Mouse (Mus musculus) testis, adult 2 months (tissue): ENCODE results near the gene Cep41. TPM values are rescaled to one million over a fixed set of nuclear protein-coding genes. Genes with fewer than 3 reads are reported as not detected.

Source experiments
- H3K27ac ChIP-seq: fragments of 200-500 bp; 2 replicates; pipeline ENCODE4 v1.5.1; 2012; ENCODE audit warnings: low read depth, low read length; ENCODE audit not compliant: control insufficient read depth, insufficient read depth
- H3K27me3 ChIP-seq: fragments of 200-500 bp; 2 replicates; pipeline ENCODE4 v1.6.1; 2012; ENCODE audit warnings: mild to moderate bottlenecking, low read length, moderate library complexity; ENCODE audit not compliant: control insufficient read depth, insufficient read depth
- H3K36me3 ChIP-seq: fragments of 200-500 bp; 2 replicates; pipeline ENCODE4 v1.6.1; 2012; ENCODE audit warnings: mild to moderate bottlenecking, low read length; ENCODE audit not compliant: control insufficient read depth, insufficient read depth
- H3K4me1 ChIP-seq: fragments of 200-500 bp; 2 replicates; pipeline ENCODE4 v1.6.1; 2012; ENCODE audit warnings: low read length; ENCODE audit not compliant: control insufficient read depth, insufficient read depth
- H3K4me3 ChIP-seq: fragments of 200-500 bp; 2 replicates; pipeline ENCODE4 v1.5.1; 2012; ENCODE audit warnings: low read depth, mild to moderate bottlenecking, low read length, moderate library complexity, mixed read lengths; ENCODE audit not compliant: control insufficient read depth
- CTCF ChIP-seq: fragments of 200-500 bp; IDR thresholded peaks from 2 replicates; pipeline ENCODE4 v1.5.1; 2012; ENCODE audit warnings: low read depth, mild to moderate bottlenecking, inconsistent platforms, low read length, moderate library complexity; ENCODE audit not compliant: control insufficient read depth, insufficient read depth, insufficient replicate concordance
- POLR2A ChIP-seq: fragments of 200-500 bp; IDR thresholded peaks from 2 replicates; pipeline ENCODE4 v1.6.1; 2012; ENCODE audit warnings: low read depth, mild to moderate bottlenecking, inconsistent platforms, low read length, moderate library complexity; ENCODE audit not compliant: control insufficient read depth
- polyA plus RNA-seq: library from polyadenylated mRNA; depleted of rRNA; stranded (reverse); fragments of >200 nt; gene quantifications from 2 replicates; pipeline ENCODE4 v1.2.3, GENCODE M21; 2012

Gene Cep41
- polyA plus RNA-seq, 1 experiment = 34.5 TPM

GRCm38 (mm10) chr6:30673764-30674561 lies 19.6 kb downstream of the Cep41 start:
- H3K4me3 ChIP-seq = no peak overlapping the region
- no peak for TF ChIP-seq CTCF
- TF ChIP-seq POLR2A = no peak

GRCm38 (mm10) chr6:30671696-30672095 lies 21.9 kb downstream of the Cep41 start:
- no peak overlapping the region for H3K27ac ChIP-seq
- H3K4me3 ChIP-seq = no peak overlapping the region
- TF ChIP-seq CTCF = no peak
- TF ChIP-seq POLR2A = no peak
- H3K4me1 ChIP-seq = no peaks in the 10 kb centered on the region
- no peaks in the 10 kb centered on the region for H3K27me3 ChIP-seq
- no peaks in the 10 kb centered on the region; the same call in 1 of the 2 replicates for H3K36me3 ChIP-seq

More at GRCm38 (mm10) chr6:30673764-30674561, 19.6 kb downstream of the Cep41 start:
- Histone ChIP-seq H3K4me1 (no peaks in the 10 kb centered on the region), H3K27ac (no peak overlapping the region), H3K36me3 (no peaks in the 10 kb centered on the region; the same call in 1 of the 2 replicates), H3K27me3 (no peaks in the 10 kb centered on the region)

GRCm38 (mm10) chr6:30667585-30667984 lies 26.0 kb downstream of the Cep41 start:
- H3K27ac ChIP-seq = no peak overlapping the region
- no peaks in the 10 kb centered on the region; the same call in 1 of the 2 replicates for H3K36me3 ChIP-seq
- TF ChIP-seq POLR2A = no peak
- H3K27me3 ChIP-seq = no peaks in the 10 kb centered on the region
- H3K4me1 ChIP-seq = no peaks in the 10 kb centered on the region
- H3K4me3 ChIP-seq = no peak overlapping the region

- Histone ChIP-seq H3K27ac (no peak overlapping the region), H3K36me3 (no peaks in the 10 kb centered on the region; the same call in 1 of the 2 replicates), H3K4me1 (no peaks in the 10 kb centered on the region), H3K4me3 (no peak overlapping the region), H3K27me3 (no peaks in the 10 kb centered on the region)
- no peak for TF ChIP-seq CTCF
- TF ChIP-seq POLR2A = no peak
Observed at GRCm38 (mm10) chr6:30666043-30666442, 27.5 kb downstream of the Cep41 start.

DNA sequence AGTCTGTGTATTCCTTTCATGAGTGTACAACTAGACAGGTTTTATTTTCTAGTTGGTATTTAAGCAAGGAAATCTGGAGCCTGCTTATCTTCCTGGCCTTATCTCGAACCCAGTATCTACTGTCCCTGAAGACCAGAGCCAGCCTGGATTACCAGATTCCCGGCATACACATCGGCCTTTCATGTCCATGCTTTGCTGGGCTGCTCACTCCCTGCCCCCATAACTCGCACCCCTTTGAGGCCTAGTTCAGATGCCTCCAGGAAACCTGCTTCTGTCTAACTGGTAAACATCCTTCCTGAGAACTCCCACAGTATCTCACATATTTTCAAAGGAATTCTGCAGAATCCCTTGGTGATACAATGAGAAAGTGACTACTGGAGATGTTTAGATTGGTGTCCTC lies 28.3 kb downstream of the Cep41 start:
- no peaks in the 10 kb centered on the region; the same call in 1 of the 2 replicates for H3K36me3 ChIP-seq
- H3K4me3 ChIP-seq = no peak overlapping the region
- H3K4me1 ChIP-seq = no peaks in the 10 kb centered on the region
- H3K27ac ChIP-seq = no peak overlapping the region
- TF ChIP-seq POLR2A (no peak), CTCF (no peak)
- H3K27me3 ChIP-seq = no peaks in the 10 kb centered on the region

DNA sequence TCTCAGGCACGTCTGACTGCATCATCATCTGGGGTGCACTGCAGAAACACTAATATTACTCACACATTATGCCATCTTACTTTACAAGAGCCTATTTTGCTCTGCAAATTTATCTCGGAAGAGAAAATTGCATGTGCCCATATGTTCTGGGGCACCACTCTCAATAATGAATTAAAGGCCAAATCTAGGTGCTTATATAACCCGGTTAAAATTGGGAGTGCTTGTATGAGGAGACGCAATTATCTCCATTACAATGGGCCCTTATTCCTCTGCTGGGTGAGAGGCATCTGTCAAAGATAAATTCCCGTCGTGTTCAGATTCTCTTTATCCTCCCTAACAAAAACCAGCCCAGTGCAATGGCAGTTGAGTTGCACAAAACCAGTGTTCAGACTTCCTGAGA lies 28.8 kb downstream of the Cep41 start:
- TF ChIP-seq POLR2A (no peak), CTCF (no peak)
- Histone ChIP-seq H3K36me3 (no peaks in the 10 kb centered on the region; the same call in 1 of the 2 replicates), H3K27ac (no peak overlapping the region), H3K27me3 (no peaks in the 10 kb centered on the region), H3K4me3 (no peak overlapping the region), H3K4me1 (no peaks in the 10 kb centered on the region)

GRCm38 (mm10) chr6:30658619-30659018 lies 34.9 kb downstream of the Cep41 start:
- Histone ChIP-seq H3K4me3 (no peak overlapping the region), H3K4me1 (no peaks in the 10 kb centered on the region), H3K36me3 (no peaks in the 10 kb centered on the region; the same call in none of the 2 replicates), H3K27ac (no peak overlapping the region), H3K27me3 (no peaks in the 10 kb centered on the region)
- TF ChIP-seq CTCF (no peak), POLR2A (no peak)
